Mouse (Mus musculus) hindbrain, embryonic 12.5 days (tissue): ENCODE results near the gene Tgfbr2. TPM values are rescaled to one million over a fixed set of nuclear protein-coding genes. Genes with fewer than 3 reads are reported as not detected.

ENCODE experiments used
- ATAC-seq: fragments of 200-750 bp; cut with Nextera tagmentation; 2 replicates; pipeline ENCODE4 v1.8.0; 2017; ENCODE audit warnings: moderate TSS enrichment; ENCODE audit not compliant: low FRiP score
- H3K27ac ChIP-seq: fragments of 300-500 bp; sonication (generic); 2 replicates; pipeline ENCODE4 v1.5.1; 2016; ENCODE audit warnings: mild to moderate bottlenecking
- H3K27me3 ChIP-seq: fragments of 300-500 bp; sonication (generic); 2 replicates; pipeline ENCODE4 v1.6.1; 2016; ENCODE audit warnings: mild to moderate bottlenecking
- H3K36me3 ChIP-seq: fragments of 300-500 bp; sonication (generic); 2 replicates; pipeline ENCODE4 v1.6.1; 2016; ENCODE audit warnings: mild to moderate bottlenecking
- H3K4me1 ChIP-seq: fragments of 300-500 bp; sonication (generic); 2 replicates; pipeline ENCODE4 v1.6.1; 2016
- H3K4me2 ChIP-seq: fragments of 300-500 bp; sonication (generic); replicated peaks from 2 replicates; pipeline ENCODE4 v1.6.1; 2016; ENCODE audit warnings: mild to moderate bottlenecking
- H3K4me3 ChIP-seq: fragments of 300-500 bp; sonication (generic); 2 replicates; pipeline ENCODE4 v1.5.1; 2016; ENCODE audit warnings: mild to moderate bottlenecking
- H3K9ac ChIP-seq: fragments of 300-500 bp; sonication (generic); 2 replicates; pipeline ENCODE4 v1.6.1; 2016; ENCODE audit warnings: mild to moderate bottlenecking, moderate library complexity
- H3K9me3 ChIP-seq: fragments of 300-500 bp; sonication (generic); replicated peaks from 2 replicates; pipeline ENCODE4 v1.6.1; 2016; ENCODE audit warnings: mild to moderate bottlenecking
- WGBS: fragments of 180-500 bp; shearing (Covaris S2); methylation state at CpG from one replicate; pipeline ENCODE4 v1.1.7; 2016; 5-methylcytosine and 5-hydroxymethylcytosine counted together
- polyA plus RNA-seq: library from polyadenylated mRNA; unstranded; fragments of >200 nt; fragmentation: Nextera tagmentation; extraction: Ambion mirVana; gene quantifications from 2 replicates; pipeline ENCODE4 v1.2.1, GENCODE M21; 2016

Tgfbr2 gene
- polyA plus RNA-seq, 1 experiment from 2014 or later = 18.9 TPM

GRCm38 (mm10) chr9:116122544-116122943 lies 52.6 kb downstream of the Tgfbr2 start:
- Histone ChIP-seq H3K9me3 (no peaks in the 10 kb centered on the region), H3K4me2 (no peak overlapping the region), H3K36me3 (no peaks in the 10 kb centered on the region; the same call in 1 of the 2 replicates), H3K4me1 (peaks cover 6% of the 10 kb centered on the region; the same call in 1 of the 2 replicates), H3K27me3 (no peaks in the 10 kb centered on the region), H3K4me3 (no peak overlapping the region), H3K9ac (no peak overlapping the region), H3K27ac (no peak overlapping the region)
- no peak for ATAC-seq
- WGBS = 75% methylated on average over 6 of the region's 6 CpGs

GRCm38 (mm10) chr9:116121472-116121871 lies 53.7 kb downstream of the Tgfbr2 start:
- no peak overlapping the region for H3K9ac ChIP-seq
- no peak overlapping the region for H3K4me3 ChIP-seq
- H3K36me3 ChIP-seq = no peaks in the 10 kb centered on the region; the same call in 1 of the 2 replicates
- no peak for ATAC-seq
- no peak overlapping the region for H3K4me2 ChIP-seq
- H3K27ac ChIP-seq = no peak overlapping the region
- peaks cover 6% of the 10 kb centered on the region; the same call in 1 of the 2 replicates for H3K4me1 ChIP-seq
- H3K9me3 ChIP-seq = no peaks in the 10 kb centered on the region
- 89% methylated on average over 7 of the region's 7 CpGs for WGBS
- no peaks in the 10 kb centered on the region for H3K27me3 ChIP-seq

- 86% methylated on average over 7 of the region's 7 CpGs for WGBS
- H3K4me3 ChIP-seq = no peak overlapping the region
- no peak for ATAC-seq
- H3K9me3 ChIP-seq = no peaks in the 10 kb centered on the region
- H3K27me3 ChIP-seq = no peaks in the 10 kb centered on the region
- no peaks in the 10 kb centered on the region; the same call in 1 of the 2 replicates for H3K36me3 ChIP-seq
- H3K9ac ChIP-seq = no peak overlapping the region
- H3K4me1 ChIP-seq = peaks cover 6% of the 10 kb centered on the region; the same call in 1 of the 2 replicates
- no peak overlapping the region for H3K4me2 ChIP-seq
- no peak overlapping the region for H3K27ac ChIP-seq
Measured at GRCm38 (mm10) chr9:116119990-116120389, 55.2 kb downstream of the Tgfbr2 start.

DNA sequence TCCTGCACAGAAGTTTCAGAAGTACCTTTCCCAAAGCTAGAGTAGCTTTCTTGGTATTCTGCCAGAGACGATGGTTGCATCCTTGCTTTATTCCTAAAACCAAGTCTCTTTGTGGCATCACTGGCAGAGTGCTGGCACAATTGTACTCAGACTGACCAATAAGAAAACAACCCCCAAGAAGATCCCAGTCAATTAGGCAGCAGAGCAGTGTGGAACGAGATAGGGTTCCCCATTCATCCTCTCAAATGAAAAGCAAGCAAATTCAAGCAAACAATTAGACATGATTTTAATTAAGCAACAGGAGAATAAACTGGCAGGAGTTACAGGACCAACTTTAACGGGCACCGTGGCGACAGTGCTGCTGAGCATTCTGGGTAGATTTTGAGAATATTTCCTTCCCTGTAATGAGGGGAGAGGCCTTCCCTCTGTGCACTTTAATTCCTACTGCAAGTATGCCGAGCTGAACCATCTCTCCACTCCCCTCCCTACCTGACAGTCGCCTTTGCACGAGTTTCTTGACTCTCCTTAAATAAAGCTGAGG lies 56.8 kb downstream of the Tgfbr2 start:
- Histone ChIP-seq H3K4me1 (peaks cover 6% of the 10 kb centered on the region; the same call in 1 of the 2 replicates), H3K27me3 (no peaks in the 10 kb centered on the region), H3K9me3 (no peaks in the 10 kb centered on the region), H3K4me2 (no peak overlapping the region), H3K4me3 (no peak overlapping the region), H3K36me3 (no peaks in the 10 kb centered on the region; the same call in 1 of the 2 replicates), H3K27ac (no peak overlapping the region), H3K9ac (no peak overlapping the region)
- 73% methylated on average over 8 of the region's 8 CpGs for WGBS
- no peak for ATAC-seq

- H3K4me1 ChIP-seq = no peaks in the 10 kb centered on the region
- no peak overlapping the region for H3K9ac ChIP-seq
- H3K4me2 ChIP-seq = no peak overlapping the region
- H3K27ac ChIP-seq = no peak overlapping the region
- WGBS = 92% methylated on average over 7 of the region's 7 CpGs
- ATAC-seq = no peak
- H3K9me3 ChIP-seq = no peaks in the 10 kb centered on the region
- H3K27me3 ChIP-seq = no peaks in the 10 kb centered on the region
- H3K36me3 ChIP-seq = no peaks in the 10 kb centered on the region; the same call in 1 of the 2 replicates
- no peak overlapping the region for H3K4me3 ChIP-seq
Measured at GRCm38 (mm10) chr9:116115875-116116274, 59.3 kb downstream of the Tgfbr2 start.

DNA sequence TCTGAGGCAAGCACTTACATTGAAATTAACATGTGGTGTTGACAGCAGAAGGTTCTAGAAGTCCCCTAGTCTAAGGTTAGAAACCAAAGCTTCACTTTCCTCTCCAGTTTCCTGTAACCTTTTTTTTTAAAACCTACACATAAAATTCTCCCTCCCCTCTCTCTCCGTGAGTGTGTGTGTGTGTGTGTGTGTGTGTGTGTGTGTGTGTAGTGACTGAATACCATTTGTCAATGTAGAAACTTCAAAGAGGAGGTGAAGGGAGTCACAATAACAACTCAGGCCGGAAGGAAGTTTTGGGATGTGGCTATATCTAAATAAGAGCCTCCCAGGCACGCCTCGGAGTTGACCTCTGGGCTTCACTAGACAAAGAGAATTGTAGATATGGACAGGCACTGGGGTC lies 60.8 kb downstream of the Tgfbr2 start:
- H3K4me3 ChIP-seq = no peak overlapping the region
- H3K27ac ChIP-seq = no peak overlapping the region
- H3K27me3 ChIP-seq = no peaks in the 10 kb centered on the region
- no peaks in the 10 kb centered on the region for H3K9me3 ChIP-seq
- H3K4me2 ChIP-seq = no peak overlapping the region
- 51% methylated on average over 4 of the region's 4 CpGs for WGBS
- H3K36me3 ChIP-seq = peaks cover 4% of the 10 kb centered on the region; the same call in 1 of the 2 replicates
- no peaks in the 10 kb centered on the region for H3K4me1 ChIP-seq
- no peak overlapping the region for H3K9ac ChIP-seq
- no peak for ATAC-seq

GRCm38 (mm10) chr9:116111149-116111970 lies 63.8 kb downstream of the Tgfbr2 start:
- Histone ChIP-seq H3K27ac (no peak overlapping the region), H3K4me1 (no peaks in the 10 kb centered on the region), H3K4me2 (no peak overlapping the region), H3K9ac (no peak overlapping the region), H3K27me3 (no peaks in the 10 kb centered on the region), H3K36me3 (0 out of 2 replicates have a peak, but pooled peaks cover 14% of the 10 kb centered on the region), H3K9me3 (no peaks in the 10 kb centered on the region), H3K4me3 (no peak overlapping the region)
- ATAC-seq = no peak
- WGBS = 88% methylated on average over 9 of the region's 9 CpGs

GRCm38 (mm10) chr9:116108729-116109128 lies 66.4 kb downstream of the Tgfbr2 start:
- Histone ChIP-seq H3K27ac (no peak overlapping the region), H3K27me3 (no peaks in the 10 kb centered on the region), H3K4me2 (no peak overlapping the region), H3K9me3 (no peaks in the 10 kb centered on the region), H3K4me3 (no peak overlapping the region), H3K9ac (no peak overlapping the region), H3K4me1 (no peaks in the 10 kb centered on the region), H3K36me3 (0 out of 2 replicates have a peak, but pooled peaks cover 14% of the 10 kb centered on the region)
- no peak for ATAC-seq
- WGBS = 78% methylated on average over 2 of the region's 2 CpGs

GRCm38 (mm10) chr9:116104770-116105169 lies 70.4 kb downstream of the Tgfbr2 start:
- Histone ChIP-seq H3K4me1 (0 out of 2 replicates have a peak, but pooled peaks cover 4% of the 10 kb centered on the region), H3K4me3 (no peak overlapping the region), H3K4me2 (no peak overlapping the region), H3K36me3 (0 out of 2 replicates have a peak, but pooled peaks cover 17% of the 10 kb centered on the region), H3K27me3 (no peaks in the 10 kb centered on the region), H3K27ac (no peak overlapping the region), H3K9me3 (no peaks in the 10 kb centered on the region), H3K9ac (no peak overlapping the region)
- 95% methylated on average over 17 of the region's 17 CpGs for WGBS
- no peak for ATAC-seq

DNA sequence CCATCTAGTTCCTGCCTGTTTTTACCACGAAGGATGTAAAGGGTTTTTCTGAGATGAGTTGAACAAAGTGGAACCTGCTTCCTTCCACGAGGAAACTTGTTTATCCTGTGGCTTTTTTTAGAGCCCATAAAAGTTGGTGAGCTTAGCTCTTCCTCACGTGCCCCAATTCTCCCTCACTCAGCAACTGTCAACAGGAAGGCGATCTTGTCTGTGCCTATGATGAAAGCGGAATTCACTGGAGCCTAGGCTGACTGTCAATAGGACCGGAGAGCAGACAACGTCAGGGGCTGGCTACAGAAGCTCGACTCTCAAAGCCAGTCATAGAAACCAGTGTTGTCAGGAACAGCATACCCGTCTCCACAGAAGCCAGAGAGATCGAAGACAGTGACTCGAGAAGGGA lies 73.3 kb downstream of the Tgfbr2 start:
- Histone ChIP-seq H3K9me3 (no peaks in the 10 kb centered on the region), H3K4me1 (peaks cover 18% of the 10 kb centered on the region), H3K36me3 (0 out of 2 replicates have a peak, but pooled peaks cover 3% of the 10 kb centered on the region), H3K9ac (no peak overlapping the region), H3K4me2 (no peak overlapping the region), H3K27me3 (no peaks in the 10 kb centered on the region), H3K27ac (no peak overlapping the region), H3K4me3 (no peak overlapping the region)
- no peak for ATAC-seq
- 79% methylated on average over 11 of the region's 11 CpGs for WGBS

- Histone ChIP-seq H3K4me2 (no peak overlapping the region), H3K9me3 (no peaks in the 10 kb centered on the region), H3K36me3 (0 out of 2 replicates have a peak, but pooled peaks cover 3% of the 10 kb centered on the region), H3K9ac (no peak overlapping the region), H3K4me1 (peaks cover 18% of the 10 kb centered on the region), H3K27ac (no peak overlapping the region), H3K27me3 (no peaks in the 10 kb centered on the region), H3K4me3 (no peak overlapping the region)
- ATAC-seq = no peak
- WGBS = 78% methylated on average over 9 of the region's 9 CpGs
Measured at GRCm38 (mm10) chr9:116100015-116100414, 75.1 kb downstream of the Tgfbr2 start.

DNA sequence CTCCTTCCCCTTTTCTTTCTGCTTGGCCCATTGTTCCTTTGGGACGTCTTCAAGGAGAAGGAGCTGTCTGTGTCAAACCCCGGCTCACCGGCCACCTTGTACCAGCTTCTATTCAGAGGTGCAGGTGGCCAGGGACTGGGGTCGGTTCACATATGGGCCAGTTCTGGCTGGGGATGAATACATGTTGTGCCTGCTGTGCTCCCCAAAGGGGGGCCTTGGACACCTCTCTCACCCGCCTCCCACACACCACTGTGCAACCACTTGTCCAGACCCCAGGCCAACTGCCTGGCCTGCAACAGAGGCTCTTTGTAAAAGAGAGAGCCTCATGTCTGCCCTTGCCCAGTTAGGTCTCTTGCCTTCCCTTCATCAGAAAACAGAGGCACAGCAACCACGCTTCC lies 75.6 kb downstream of the Tgfbr2 start:
- no peak overlapping the region for H3K4me3 ChIP-seq
- no peak overlapping the region for H3K27ac ChIP-seq
- H3K9me3 ChIP-seq = no peaks in the 10 kb centered on the region
- H3K27me3 ChIP-seq = no peaks in the 10 kb centered on the region
- H3K9ac ChIP-seq = no peak overlapping the region
- H3K4me1 ChIP-seq = peaks cover 18% of the 10 kb centered on the region
- no peak overlapping the region for H3K4me2 ChIP-seq
- ATAC-seq = no peak
- WGBS = 70% methylated on average over 6 of the region's 6 CpGs
- H3K36me3 ChIP-seq = 0 out of 2 replicates have a peak, but pooled peaks cover 3% of the 10 kb centered on the region
